Mouse (Mus musculus): Measurements from ENCODE around the gene Mrpl4. TPM values are rescaled to one million over a fixed set of nuclear protein-coding genes. Genes with fewer than 3 reads are reported as not detected.
"Not testable (repeated sequence)": the region's sequence is repeated elsewhere in the genome, so short reads cannot be mapped to it uniquely, and the experiment has no call there.

The Mrpl4 gene
- polyA plus RNA-seq, 1 experiment = 140 TPM

- H3K27ac ChIP-seq (replicated peaks; ENCODE audit: low read depth, low read length) = no peak overlapping the region
- H3K4me1 ChIP-seq (ENCODE audit: control insufficient read depth, insufficient read depth, insufficient read length, low read length) = peaks cover 6% of the 10 kb centered on the region
- H3K4me3 ChIP-seq (ENCODE audit: insufficient read depth, low read depth, low read length) = no peak overlapping the region
These were observed 32.0 kb downstream of the Mrpl4 start for GRCm38 (mm10) chr9:21034481-21035085.

GRCm38 (mm10) chr9:21035586-21035985, 33.0 kb downstream of the Mrpl4 start:
- H3K4me3 ChIP-seq (ENCODE audit: insufficient read depth, low read depth, low read length) = no peak overlapping the region
- H3K27ac ChIP-seq (replicated peaks; ENCODE audit: low read depth, low read length) = no peak overlapping the region
- no peaks in the 10 kb centered on the region for H3K4me1 ChIP-seq (ENCODE audit: control insufficient read depth, insufficient read depth, insufficient read length, low read length)

GRCm38 (mm10) chr9:21036161-21036560, 33.6 kb downstream of the Mrpl4 start:
- Histone ChIP-seq H3K4me1 (ENCODE audit: control insufficient read depth, insufficient read depth, insufficient read length, low read length) (no peaks in the 10 kb centered on the region), H3K27ac (replicated peaks; ENCODE audit: low read depth, low read length) (no peak overlapping the region), H3K4me3 (ENCODE audit: insufficient read depth, low read depth, low read length) (no peak overlapping the region)

- Histone ChIP-seq H3K4me3 (ENCODE audit: insufficient read depth, low read depth, low read length) (no peak overlapping the region), H3K4me1 (ENCODE audit: control insufficient read depth, insufficient read depth, insufficient read length, low read length) (no peaks in the 10 kb centered on the region), H3K27ac (replicated peaks; ENCODE audit: low read depth, low read length) (no peak overlapping the region)
These were observed 34.1 kb downstream of the Mrpl4 start for GRCm38 (mm10) chr9:21036666-21037065.

- Histone ChIP-seq H3K27ac (replicated peaks; ENCODE audit: low read depth, low read length) (no peak overlapping the region), H3K4me3 (ENCODE audit: insufficient read depth, low read depth, low read length) (no peak overlapping the region), H3K4me1 (ENCODE audit: control insufficient read depth, insufficient read depth, insufficient read length, low read length) (no peaks in the 10 kb centered on the region)
These were observed 34.9 kb downstream of the Mrpl4 start for GRCm38 (mm10) chr9:21037481-21037891.

- H3K4me3 ChIP-seq (ENCODE audit: insufficient read depth, low read depth, low read length) = no peak overlapping the region
- no peak overlapping the region for H3K27ac ChIP-seq (replicated peaks; ENCODE audit: low read depth, low read length)
- H3K4me1 ChIP-seq (ENCODE audit: control insufficient read depth, insufficient read depth, insufficient read length, low read length) = no peaks in the 10 kb centered on the region
These were observed 37.2 kb downstream of the Mrpl4 start for GRCm38 (mm10) chr9:21039779-21040178.

- Histone ChIP-seq H3K27ac (replicated peaks; ENCODE audit: low read depth, low read length) (no peak overlapping the region), H3K4me3 (ENCODE audit: insufficient read depth, low read depth, low read length) (no peak overlapping the region), H3K4me1 (ENCODE audit: control insufficient read depth, insufficient read depth, insufficient read length, low read length) (no peaks in the 10 kb centered on the region)
These were observed 38.8 kb downstream of the Mrpl4 start for GRCm38 (mm10) chr9:21041308-21041707.

GRCm38 (mm10) chr9:21043563-21043962, 41.0 kb downstream of the Mrpl4 start:
- H3K27ac ChIP-seq (replicated peaks; ENCODE audit: low read depth, low read length) = no peak overlapping the region
- H3K4me1 ChIP-seq (ENCODE audit: control insufficient read depth, insufficient read depth, insufficient read length, low read length) = no peaks in the 10 kb centered on the region
- H3K4me3 ChIP-seq (ENCODE audit: insufficient read depth, low read depth, low read length) = no peak overlapping the region

GRCm38 (mm10) chr9:21044785-21045184, 42.2 kb downstream of the Mrpl4 start:
- H3K27ac ChIP-seq (replicated peaks; ENCODE audit: low read depth, low read length); H3K4me3 ChIP-seq (ENCODE audit: insufficient read depth, low read depth, low read length); H3K4me1 ChIP-seq (ENCODE audit: control insufficient read depth, insufficient read depth, insufficient read length, low read length): not testable (repeated sequence)

- H3K4me3 ChIP-seq (ENCODE audit: insufficient read depth, low read depth, low read length) = no peak overlapping the region
- no peaks in the 10 kb centered on the region for H3K4me1 ChIP-seq (ENCODE audit: control insufficient read depth, insufficient read depth, insufficient read length, low read length)
- no peak overlapping the region for H3K27ac ChIP-seq (replicated peaks; ENCODE audit: low read depth, low read length)
These were observed 42.7 kb downstream of the Mrpl4 start for GRCm38 (mm10) chr9:21045235-21045634.

- H3K4me1 ChIP-seq (ENCODE audit: control insufficient read depth, insufficient read depth, insufficient read length, low read length) = no peaks in the 10 kb centered on the region
- no peak overlapping the region for H3K4me3 ChIP-seq (ENCODE audit: insufficient read depth, low read depth, low read length)
- no peak overlapping the region for H3K27ac ChIP-seq (replicated peaks; ENCODE audit: low read depth, low read length)
These were observed 49.0 kb downstream of the Mrpl4 start for GRCm38 (mm10) chr9:21051578-21051977.

Other genes with a start within 250 kb of the Mrpl4 start
- 16.9 and 23.5 TPM in 2 replicates for gene Col5a3, start 187.7 kb upstream of the Mrpl4 start, polyA plus RNA-seq (2012; ENCODE audit: insufficient read depth, insufficient read length, missing spikeins)
- not detected in 2 replicates for gene Rdh8, start 184.2 kb upstream of the Mrpl4 start, polyA plus RNA-seq (2012; ENCODE audit: insufficient read depth, insufficient read length, missing spikeins)
- gene A230050P20Rik, start 134.1 kb upstream of the Mrpl4 start, polyA plus RNA-seq (2012; ENCODE audit: insufficient read depth, insufficient read length, missing spikeins) = 2.1 and 5.8 TPM in 2 replicates
- 3.1 and 5.0 TPM in 2 replicates for gene Angptl6, start 123.0 kb upstream of the Mrpl4 start, polyA plus RNA-seq (2012; ENCODE audit: insufficient read depth, insufficient read length, missing spikeins)
- 6.6 and 7.9 TPM in 2 replicates for gene Ppan, start 114.6 kb upstream of the Mrpl4 start, polyA plus RNA-seq (2012; ENCODE audit: insufficient read depth, insufficient read length, missing spikeins)
- 61.4 and 66.1 TPM in 2 replicates for gene Eif3g, start 104.1 kb upstream of the Mrpl4 start, polyA plus RNA-seq (2012; ENCODE audit: insufficient read depth, insufficient read length, missing spikeins)
- 3.5 and 7.7 TPM in 2 replicates for gene Dnmt1, start 42.9 kb upstream of the Mrpl4 start, polyA plus RNA-seq (2012; ENCODE audit: insufficient read depth, insufficient read length, missing spikeins)
- gene S1pr2, start 26.0 kb upstream of the Mrpl4 start, polyA plus RNA-seq (2012; ENCODE audit: insufficient read depth, insufficient read length, missing spikeins) = 1.3 and 2.6 TPM in 2 replicates
- 2.3 and 3.1 TPM in 2 replicates for gene Icam1, start 13.2 kb downstream of the Mrpl4 start, polyA plus RNA-seq (2012; ENCODE audit: insufficient read depth, insufficient read length, missing spikeins)
- not detected in 2 replicates for gene Icam4, start 26.6 kb downstream of the Mrpl4 start, polyA plus RNA-seq (2012; ENCODE audit: insufficient read depth, insufficient read length, missing spikeins)
- gene Icam5, start 29.3 kb downstream of the Mrpl4 start, polyA plus RNA-seq (2012; ENCODE audit: insufficient read depth, insufficient read length, missing spikeins) = not detected in 2 replicates
- gene Zglp1, start 64.4 kb downstream of the Mrpl4 start, polyA plus RNA-seq (2012; ENCODE audit: insufficient read depth, insufficient read length, missing spikeins) = not detected in 2 replicates
- gene Gm49373, start 70.4 kb downstream of the Mrpl4 start, polyA plus RNA-seq (2012; ENCODE audit: insufficient read depth, insufficient read length, missing spikeins) = 0.79 TPM in 1 of 2 replicates, not detected in the other
- gene Fdx1l, start 70.9 kb downstream of the Mrpl4 start, polyA plus RNA-seq (2012; ENCODE audit: insufficient read depth, insufficient read length, missing spikeins) = 52.7 and 55.1 TPM in 2 replicates
- not detected in 2 replicates for gene Gm38431, start 89.3 kb downstream of the Mrpl4 start, polyA plus RNA-seq (2012; ENCODE audit: insufficient read depth, insufficient read length, missing spikeins)
- 15.5 and 16.4 TPM in 2 replicates for gene Raver1, start 89.3 kb downstream of the Mrpl4 start, polyA plus RNA-seq (2012; ENCODE audit: insufficient read depth, insufficient read length, missing spikeins)
- 3.8 and 4.1 TPM in 2 replicates for gene Tyk2, start 128.5 kb downstream of the Mrpl4 start, polyA plus RNA-seq (2012; ENCODE audit: insufficient read depth, insufficient read length, missing spikeins)
- 70.4 and 78.0 TPM in 2 replicates for gene Cdc37, start 147.2 kb downstream of the Mrpl4 start, polyA plus RNA-seq (2012; ENCODE audit: insufficient read depth, insufficient read length, missing spikeins)
- gene Pde4a, start 163.0 kb downstream of the Mrpl4 start, polyA plus RNA-seq (2012; ENCODE audit: insufficient read depth, insufficient read length, missing spikeins) = 16.2 and 29.4 TPM in 2 replicates
- gene Keap1, start 236.6 kb downstream of the Mrpl4 start, polyA plus RNA-seq (2012; ENCODE audit: insufficient read depth, insufficient read length, missing spikeins) = 24.6 and 25.5 TPM in 2 replicates
- 2.1 and 3.6 TPM in 2 replicates for gene S1pr5, start 245.7 kb downstream of the Mrpl4 start, polyA plus RNA-seq (2012; ENCODE audit: insufficient read depth, insufficient read length, missing spikeins)